Mouse (Mus musculus) neural tube, embryonic 15.5 days (tissue): Measurements from ENCODE around the gene Rmnd5b. TPM values are rescaled to one million over a fixed set of nuclear protein-coding genes. Genes with fewer than 3 reads are reported as not detected.
"Not testable (repeated sequence)": the region's sequence is repeated elsewhere in the genome, so short reads cannot be mapped to it uniquely, and the experiment has no call there.

Source experiments
- ATAC-seq: fragments of 200-750 bp; cut with Nextera tagmentation; 2 replicates; pipeline ENCODE4 v1.8.0; 2017; ENCODE audit warnings: mild to moderate bottlenecking, moderate TSS enrichment, moderate library complexity; ENCODE audit not compliant: low FRiP score
- H3K27ac ChIP-seq: fragments of 300-500 bp; sonication (generic); replicated peaks from 2 replicates; pipeline ENCODE4 v1.5.1; 2015; ENCODE audit warnings: mild to moderate bottlenecking, inconsistent platforms
- H3K27me3 ChIP-seq: fragments of 300-500 bp; sonication (generic); replicated peaks from 2 replicates; pipeline ENCODE4 v1.6.1; 2015; ENCODE audit warnings: inconsistent platforms
- H3K36me3 ChIP-seq: fragments of 300-500 bp; sonication (generic); 2 replicates; pipeline ENCODE4 v1.6.1; 2015; ENCODE audit warnings: inconsistent platforms
- H3K4me1 ChIP-seq: fragments of 300-500 bp; sonication (generic); 2 replicates; pipeline ENCODE4 v1.6.1; 2015; ENCODE audit warnings: inconsistent platforms
- H3K4me2 ChIP-seq: fragments of 300-500 bp; sonication (generic); 2 replicates; pipeline ENCODE4 v1.6.1; 2015; ENCODE audit warnings: inconsistent platforms, mild to moderate bottlenecking, moderate library complexity
- H3K4me3 ChIP-seq: fragments of 300-500 bp; sonication (generic); replicated peaks from 2 replicates; pipeline ENCODE4 v1.5.1; 2015; ENCODE audit warnings: mild to moderate bottlenecking, inconsistent platforms
- H3K9ac ChIP-seq: fragments of 300-500 bp; sonication (generic); replicated peaks from 2 replicates; pipeline ENCODE4 v1.6.1; 2015; ENCODE audit warnings: mild to moderate bottlenecking, inconsistent platforms
- H3K9me3 ChIP-seq: fragments of 300-500 bp; sonication (generic); replicated peaks from 2 replicates; pipeline ENCODE4 v1.6.1; 2016; ENCODE audit warnings: inconsistent platforms
- WGBS: fragments of 180-500 bp; shearing (Covaris S2); methylation state at CpG from one replicate; pipeline ENCODE4 v1.1.7; 2015; ENCODE audit warnings: mixed read lengths; 5-methylcytosine and 5-hydroxymethylcytosine counted together
- polyA plus RNA-seq: library from polyadenylated mRNA; unstranded; fragments of >200 nt; fragmentation: Nextera tagmentation; extraction: Ambion mirVana; gene quantifications from 2 replicates; pipeline ENCODE4 v1.2.1, GENCODE M21; 2015

Rmnd5b gene
- polyA plus RNA-seq: 79.1 and 79.8 TPM in 2 replicates

- peak; percentile 94 for ATAC-seq
- Histone ChIP-seq H3K4me3 (peak within 1 kb of the TSS; percentile 85), H3K36me3 (no peaks in the 10 kb centered on the region; the same call in 1 of the 2 replicates), H3K9me3 (no peaks in the 10 kb centered on the region), H3K27ac (peak within 1 kb of the TSS; percentile 89), H3K4me2 (peak within 1 kb of the TSS; percentile 78), H3K27me3 (no peaks in the 10 kb centered on the region), H3K4me1 (peaks cover 38% of the 10 kb centered on the region), H3K9ac (peak within 1 kb of the TSS; percentile 89)
- WGBS: under 1% methylated on average over 61 of the region's 61 CpGs
Observed at GRCm38 (mm10) chr11:51635525-51636322, at the start of gene Rmnd5b. Gene Rmnd5b (minus strand): TSS chr11:51635896.

GRCm38 (mm10) chr11:51681976-51682374 lies 46.3 kb upstream of the Rmnd5b start:
- no peaks in the 10 kb centered on the region; the same call in 1 of the 2 replicates for H3K36me3 ChIP-seq
- no peaks in the 10 kb centered on the region for H3K9me3 ChIP-seq
- no peak overlapping the region for H3K4me3 ChIP-seq
- no peak overlapping the region for H3K27ac ChIP-seq
- ATAC-seq: no peak
- no peak overlapping the region for H3K4me2 ChIP-seq
- no peaks in the 10 kb centered on the region for H3K27me3 ChIP-seq
- 0 out of 2 replicates have a peak overlapping the region, but pooled peaks have one; percentile 17 for H3K9ac ChIP-seq
- WGBS: 45% methylated on average over 8 of the region's 8 CpGs
- 0 out of 2 replicates have a peak, but pooled peaks cover 3% of the 10 kb centered on the region for H3K4me1 ChIP-seq

DNA sequence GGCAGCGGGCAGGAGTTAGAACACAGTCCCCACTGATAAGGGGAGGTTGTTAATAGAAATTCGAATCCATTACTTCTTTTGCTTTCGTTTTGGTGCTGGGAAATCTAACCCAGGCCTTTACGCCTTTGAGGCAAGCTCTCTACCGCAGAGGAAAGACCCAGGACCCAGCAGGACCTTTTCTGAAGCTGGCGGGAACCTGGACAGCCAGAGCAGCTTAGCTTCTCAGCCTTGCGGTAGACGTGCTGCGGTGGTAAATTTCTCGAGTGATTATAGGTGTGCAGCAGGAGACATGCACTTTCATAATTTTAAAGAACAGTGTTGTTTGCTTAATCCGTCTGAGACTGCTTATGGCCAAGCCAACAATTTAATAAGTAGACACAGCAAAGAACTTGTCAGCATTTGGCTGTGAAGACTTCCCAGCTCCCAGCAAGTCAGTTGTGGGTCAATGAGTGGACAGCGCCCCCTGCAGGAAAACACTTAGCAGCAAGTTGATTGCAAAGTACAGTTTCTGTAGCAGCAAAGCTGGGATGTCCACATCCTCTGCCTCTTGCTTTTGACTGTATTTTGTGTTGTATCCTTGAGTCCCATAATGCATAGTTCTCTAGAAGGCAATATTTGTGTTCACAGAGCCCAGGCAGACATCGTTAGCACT lies 45.8 kb upstream of the Rmnd5b start:
- Histone ChIP-seq H3K9me3 (no peaks in the 10 kb centered on the region), H3K27me3 (no peaks in the 10 kb centered on the region), H3K27ac (no peak overlapping the region), H3K9ac (0 out of 2 replicates have a peak overlapping the region, but pooled peaks have one; percentile 17), H3K4me2 (peak overlapping the region; percentile 29; the same call in 1 of the 2 replicates), H3K36me3 (no peaks in the 10 kb centered on the region; the same call in 1 of the 2 replicates), H3K4me3 (no peak overlapping the region), H3K4me1 (0 out of 2 replicates have a peak, but pooled peaks cover 3% of the 10 kb centered on the region)
- 39% methylated on average over 13 of the region's 13 CpGs for WGBS
- 0 out of 2 replicates have a peak, but pooled peaks have one; percentile 11 for ATAC-seq

DNA sequence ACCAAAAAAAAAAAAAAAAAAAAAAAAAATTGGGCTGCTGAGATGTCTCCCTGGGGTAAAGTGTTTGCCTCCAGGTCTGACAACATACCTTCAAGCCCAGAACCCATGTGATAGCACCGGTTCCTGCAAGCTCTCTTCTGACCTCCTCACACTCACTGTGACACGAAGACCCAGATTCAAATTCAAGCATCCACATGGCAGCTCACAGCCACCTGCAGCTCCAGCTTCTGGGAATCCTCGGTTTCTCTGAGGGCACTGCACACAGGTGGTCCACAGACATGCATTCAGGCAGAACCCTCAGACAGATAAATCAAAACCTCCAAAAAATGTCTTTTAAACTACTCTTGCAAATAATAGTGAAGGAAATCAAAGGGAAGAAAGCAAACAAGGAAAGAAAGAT lies 43.8 kb upstream of the Rmnd5b start:
- H3K4me3 ChIP-seq: no peak overlapping the region
- H3K27me3 ChIP-seq: no peaks in the 10 kb centered on the region
- WGBS: 78% methylated on average over 3 of the region's 3 CpGs
- H3K9me3 ChIP-seq: no peaks in the 10 kb centered on the region
- no peak overlapping the region for H3K4me2 ChIP-seq
- 0 out of 2 replicates have a peak, but pooled peaks cover 3% of the 10 kb centered on the region for H3K4me1 ChIP-seq
- no peak overlapping the region for H3K9ac ChIP-seq
- H3K27ac ChIP-seq: no peak overlapping the region
- H3K36me3 ChIP-seq: no peaks in the 10 kb centered on the region
- no peak for ATAC-seq

GRCm38 (mm10) chr11:51677737-51678418 lies 42.2 kb upstream of the Rmnd5b start:
- no peaks in the 10 kb centered on the region for H3K9me3 ChIP-seq
- no peaks in the 10 kb centered on the region for H3K36me3 ChIP-seq
- no peak overlapping the region for H3K9ac ChIP-seq
- H3K4me1 ChIP-seq: 0 out of 2 replicates have a peak, but pooled peaks cover 3% of the 10 kb centered on the region
- ATAC-seq: no peak
- H3K27ac ChIP-seq: no peak overlapping the region
- H3K4me2 ChIP-seq: no peak overlapping the region
- 58% methylated on average over 6 of the region's 6 CpGs for WGBS
- H3K4me3 ChIP-seq: no peak overlapping the region
- no peaks in the 10 kb centered on the region for H3K27me3 ChIP-seq

GRCm38 (mm10) chr11:51675386-51675785 lies 39.7 kb upstream of the Rmnd5b start:
- Histone ChIP-seq H3K4me1 (no peaks in the 10 kb centered on the region), H3K9me3 (no peaks in the 10 kb centered on the region), H3K4me2 (no peak overlapping the region), H3K4me3 (no peak overlapping the region), H3K27me3 (no peaks in the 10 kb centered on the region), H3K9ac (no peak overlapping the region), H3K27ac (no peak overlapping the region), H3K36me3 (no peaks in the 10 kb centered on the region)
- WGBS: 82% methylated on average over 5 of the region's 5 CpGs
- no peak for ATAC-seq

- Histone ChIP-seq H3K4me1 (no peaks in the 10 kb centered on the region), H3K4me2 (no peak overlapping the region), H3K36me3 (no peaks in the 10 kb centered on the region), H3K9me3 (no peaks in the 10 kb centered on the region), H3K27ac (no peak overlapping the region), H3K9ac (no peak overlapping the region), H3K4me3 (no peak overlapping the region), H3K27me3 (no peaks in the 10 kb centered on the region)
- ATAC-seq: no peak
- WGBS: 83% methylated on average over 9 of the region's 9 CpGs
Observed at GRCm38 (mm10) chr11:51673291-51673690, 37.6 kb upstream of the Rmnd5b start.

DNA sequence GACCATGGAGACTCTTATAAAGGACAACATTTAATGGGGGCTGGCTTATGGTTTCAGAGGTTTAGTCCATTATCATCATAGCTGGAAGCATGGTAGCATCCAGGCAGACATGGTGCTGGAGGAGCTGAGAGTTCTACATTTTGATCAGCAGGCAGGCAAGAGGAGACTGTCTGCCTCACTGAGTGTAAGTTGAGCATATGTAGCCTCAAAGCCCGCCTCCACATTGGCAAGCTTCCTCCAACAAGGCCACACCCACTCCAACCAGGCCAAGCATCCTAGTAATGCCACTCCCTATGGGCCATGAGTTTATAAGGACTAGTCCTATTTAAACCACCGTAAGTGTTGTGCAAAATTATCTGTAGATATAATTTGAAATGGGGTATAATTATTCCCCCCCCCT lies 35.7 kb upstream of the Rmnd5b start:
- Histone ChIP-seq H3K36me3 (no peaks in the 10 kb centered on the region), H3K4me2 (no peak overlapping the region), H3K27ac (no peak overlapping the region), H3K4me1 (no peaks in the 10 kb centered on the region), H3K4me3 (no peak overlapping the region), H3K9me3 (no peaks in the 10 kb centered on the region), H3K27me3 (no peaks in the 10 kb centered on the region), H3K9ac (no peak overlapping the region)
- 85% methylated on average over 2 of the region's 2 CpGs for WGBS
- no peak for ATAC-seq

GRCm38 (mm10) chr11:51670846-51671245 lies 35.1 kb upstream of the Rmnd5b start:
- Histone ChIP-seq H3K9ac (no peak overlapping the region), H3K4me1 (no peaks in the 10 kb centered on the region), H3K27ac (no peak overlapping the region), H3K4me3 (no peak overlapping the region), H3K9me3 (no peaks in the 10 kb centered on the region), H3K36me3 (no peaks in the 10 kb centered on the region), H3K27me3 (no peaks in the 10 kb centered on the region), H3K4me2 (no peak overlapping the region)
- no peak for ATAC-seq
- 97% methylated on average over 7 of the region's 7 CpGs for WGBS

GRCm38 (mm10) chr11:51664747-51665146 lies 29.1 kb upstream of the Rmnd5b start:
- not testable (repeated sequence) for ATAC-seq, H3K27me3 ChIP-seq, H3K27ac ChIP-seq, H3K4me3 ChIP-seq, H3K9ac ChIP-seq, H3K4me2 ChIP-seq, H3K36me3 ChIP-seq, H3K4me1 ChIP-seq, H3K9me3 ChIP-seq
- 97% methylated on average over 7 of the region's 7 CpGs for WGBS

DNA sequence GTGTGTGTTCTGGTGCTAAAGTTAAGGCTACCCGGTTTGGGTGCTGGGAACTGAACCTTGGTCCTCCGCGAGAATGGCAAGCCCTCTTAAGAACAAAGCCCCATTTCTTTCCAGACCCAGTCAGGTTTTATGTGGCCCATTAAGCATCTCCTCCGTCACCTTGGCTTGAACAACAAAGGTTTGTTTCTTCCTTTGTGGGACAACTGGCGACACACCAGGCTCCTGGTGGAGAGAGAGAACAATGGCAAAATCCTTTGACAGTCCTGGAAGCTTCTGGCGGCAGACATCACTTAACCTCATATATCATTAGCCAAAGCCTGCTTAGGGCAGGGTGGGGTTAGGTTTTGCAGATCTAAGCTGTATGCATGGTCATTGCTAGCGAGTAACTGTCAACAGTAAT lies 26.9 kb upstream of the Rmnd5b start:
- Histone ChIP-seq H3K4me1 (peaks cover 5% of the 10 kb centered on the region; the same call in 1 of the 2 replicates), H3K4me3 (no peak overlapping the region), H3K27ac (no peak overlapping the region), H3K4me2 (no peak overlapping the region), H3K9me3 (no peaks in the 10 kb centered on the region), H3K9ac (no peak overlapping the region), H3K27me3 (no peaks in the 10 kb centered on the region), H3K36me3 (no peaks in the 10 kb centered on the region)
- WGBS: 62% methylated on average over 7 of the region's 7 CpGs
- no peak for ATAC-seq
